Mouse (Mus musculus): Measurements from ENCODE around the gene Gm10192. TPM values are rescaled to one million over a fixed set of nuclear protein-coding genes. Genes with fewer than 3 reads are reported as not detected.
"Not testable (repeated sequence)": the region's sequence is repeated elsewhere in the genome, so short reads cannot be mapped to it uniquely, and the experiment has no call there.

Gene Gm10192
- total RNA-seq (2015; ENCODE audit: low replicate concordance) (not detected in 2 replicates), total RNA-seq (2017; ENCODE audit: low replicate concordance) (not detected in 2 replicates)

GRCm38 (mm10) chr4:97183066-97183465 is at the start of gene Gm10192:
Gm10192 (minus strand) TSS chr4:97183166.
- not testable (repeated sequence) for ATAC-seq (replicated peaks; ENCODE audit: low FRiP score, poor library complexity, severe bottlenecking)

- ATAC-seq (replicated peaks; ENCODE audit: low FRiP score, poor library complexity, severe bottlenecking) = no peak
These were observed 47.6 kb upstream of the Gm10192 start for GRCm38 (mm10) chr4:97230411-97231104.

- ATAC-seq (replicated peaks; ENCODE audit: low FRiP score, poor library complexity, severe bottlenecking) = no peak
These were observed 36.7 kb upstream of the Gm10192 start for GRCm38 (mm10) chr4:97219701-97220100.

GRCm38 (mm10) chr4:97217906-97218305 is 34.9 kb upstream of the Gm10192 start:
- no peak for ATAC-seq (replicated peaks; ENCODE audit: low FRiP score, poor library complexity, severe bottlenecking)

GRCm38 (mm10) chr4:97212514-97212913 is 29.5 kb upstream of the Gm10192 start:
- ATAC-seq (replicated peaks; ENCODE audit: low FRiP score, poor library complexity, severe bottlenecking) = no peak

GRCm38 (mm10) chr4:97202986-97203385 is 20.0 kb upstream of the Gm10192 start:
- ATAC-seq (replicated peaks; ENCODE audit: low FRiP score, poor library complexity, severe bottlenecking) = not testable (repeated sequence)

GRCm38 (mm10) chr4:97193176-97193575 is 10.2 kb upstream of the Gm10192 start:
- ATAC-seq (replicated peaks; ENCODE audit: low FRiP score, poor library complexity, severe bottlenecking) = no peak

GRCm38 (mm10) chr4:97192601-97193000 is 9.6 kb upstream of the Gm10192 start:
- ATAC-seq (replicated peaks; ENCODE audit: low FRiP score, poor library complexity, severe bottlenecking) = no peak

- no peak for ATAC-seq (replicated peaks; ENCODE audit: low FRiP score, poor library complexity, severe bottlenecking)
These were observed 2.6 kb downstream of the Gm10192 start for GRCm38 (mm10) chr4:97180396-97180795.

- no peak for ATAC-seq (replicated peaks; ENCODE audit: low FRiP score, poor library complexity, severe bottlenecking)
These were observed 26.1 kb downstream of the Gm10192 start for GRCm38 (mm10) chr4:97156841-97157345.

GRCm38 (mm10) chr4:97156084-97156483 is 26.9 kb downstream of the Gm10192 start:
- no peak for ATAC-seq (replicated peaks; ENCODE audit: low FRiP score, poor library complexity, severe bottlenecking)

GRCm38 (mm10) chr4:97153554-97153953 is 29.4 kb downstream of the Gm10192 start:
- no peak for ATAC-seq (replicated peaks; ENCODE audit: low FRiP score, poor library complexity, severe bottlenecking)

- ATAC-seq (replicated peaks; ENCODE audit: low FRiP score, poor library complexity, severe bottlenecking) = no peak
These were observed 40.5 kb downstream of the Gm10192 start for GRCm38 (mm10) chr4:97142484-97142883.
